Mouse (Mus musculus) C3H10T1/2 (cell line): ENCODE measurements around the gene Sde2. TPM values are rescaled to one million over a fixed set of nuclear protein-coding genes. Genes with fewer than 3 reads are reported as not detected.

Source experiments
- polyA plus RNA-seq, 2 experiments: library from polyadenylated mRNA; unstranded; fragments of >200 nt; fragmentation: generic; extraction: Trizol; gene quantifications; one replicate each; pipeline ENCODE4 v1.2.1; 2012; ENCODE audit warnings: missing spikeins in 2 of 2

Gene Sde2
- 10 to 100 TPM in 1 of 2 experiments, 1 to 10 TPM in 1; 2.3 to 12.3 TPM for polyA plus RNA-seq

GRCm38 (mm10) chr1:180850316-180851270, at the start of gene Sde2:
Sde2 (plus strand) TSS chr1:180851127.

GRCm38 (mm10) chr1:180813885-180814740, 36.8 kb upstream of the Sde2 start, which contains the start of gene H3f3a:
H3f3a (minus strand) TSS chr1:180813943.

GRCm38 (mm10) chr1:180892808-180893207, 41.9 kb downstream of the Sde2 start, which contains the start of gene Lefty2:
Lefty2 (plus strand) TSS chr1:180893108.

GRCm38 (mm10) chr1:180904039-180904814, 53.3 kb downstream of the Sde2 start, which contains the start of gene Pycr2:
Pycr2 (plus strand) TSS chr1:180904293.

Other genes with a start within 250 kb of the Sde2 start
- 1 to 10 TPM in 1 of 2 experiments, under 1 TPM in 1; 0.33 to 2.0 TPM for gene Lin9, start 210.0 kb upstream of the Sde2 start, polyA plus RNA-seq
- not detected for gene Mixl1, start 154.1 kb upstream of the Sde2 start, polyA plus RNA-seq
- gene Acbd3, start 125.1 kb upstream of the Sde2 start, polyA plus RNA-seq = 1 to 10 TPM; 1.1 to 9.5 TPM
- 100 to 1,000 TPM in 1 of 2 experiments, 10 to 100 TPM in 1; 65.3 to 961 TPM for gene H3f3a, start 37.2 kb upstream of the Sde2 start, polyA plus RNA-seq
- not detected for gene Lefty2, start 42.0 kb downstream of the Sde2 start, polyA plus RNA-seq
- gene Pycr2, start 53.2 kb downstream of the Sde2 start, polyA plus RNA-seq = 100 to 1,000 TPM in 1 of 2 experiments, 10 to 100 TPM in 1; 60.0 to 102 TPM
- gene Lefty1, start 83.9 kb downstream of the Sde2 start, polyA plus RNA-seq = under 1 TPM; 0.02 to 0.13 TPM
- 10 to 100 TPM; 21.2 to 65.8 TPM for gene Tmem63a, start 91.2 kb downstream of the Sde2 start, polyA plus RNA-seq
- gene Ephx1, start 169.8 kb downstream of the Sde2 start, polyA plus RNA-seq = 100 to 1,000 TPM; 246 to 537 TPM
- not detected for gene 9130409I23Rik, start 200.1 kb downstream of the Sde2 start, polyA plus RNA-seq